Mouse (Mus musculus): ENCODE data around the gene Olfr1310. TPM values are rescaled to one million over a fixed set of nuclear protein-coding genes. Genes with fewer than 3 reads are reported as not detected.
A peak's percentile ranks its signal among the peaks of the same experiment; 100 is the strongest.
"Not testable (repeated sequence)": the region's sequence is repeated elsewhere in the genome, so short reads cannot be mapped to it uniquely, and the experiment has no call there.

Gene Olfr1310
- polyA plus RNA-seq (2015; fragmentation: Nextera tagmentation; extraction: Ambion mirVana) = not detected in 2 replicates

DNA sequence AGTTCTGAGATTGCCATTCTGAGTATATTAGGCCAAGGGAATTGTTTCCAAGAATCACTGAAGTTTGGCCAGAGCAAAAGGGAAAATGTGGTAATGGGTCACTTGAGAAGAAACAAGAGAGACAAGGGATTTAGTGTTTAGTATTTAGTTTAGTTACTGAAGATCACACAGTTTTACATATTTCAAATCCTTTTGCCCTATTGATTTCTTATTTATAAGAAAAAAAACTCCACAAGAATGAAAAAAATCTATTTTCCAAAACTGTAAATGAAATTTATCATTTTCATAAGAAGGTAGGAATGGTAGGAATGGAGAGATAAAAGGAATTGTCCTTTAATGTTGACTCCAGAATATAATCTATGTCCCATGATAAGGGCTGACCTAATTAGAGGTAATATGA lies at the start of gene Olfr1310:
TSS of gene Olfr1310 (minus strand) at position 101 of the 400 bp plus-strand sequence.
- no peak within 1 kb of the TSS for H3K4me2 ChIP-seq (replicated peaks; ENCODE audit: low read depth, low read length)
- ATAC-seq (ENCODE audit: low FRiP score, low TSS enrichment) = no peak

DNA sequence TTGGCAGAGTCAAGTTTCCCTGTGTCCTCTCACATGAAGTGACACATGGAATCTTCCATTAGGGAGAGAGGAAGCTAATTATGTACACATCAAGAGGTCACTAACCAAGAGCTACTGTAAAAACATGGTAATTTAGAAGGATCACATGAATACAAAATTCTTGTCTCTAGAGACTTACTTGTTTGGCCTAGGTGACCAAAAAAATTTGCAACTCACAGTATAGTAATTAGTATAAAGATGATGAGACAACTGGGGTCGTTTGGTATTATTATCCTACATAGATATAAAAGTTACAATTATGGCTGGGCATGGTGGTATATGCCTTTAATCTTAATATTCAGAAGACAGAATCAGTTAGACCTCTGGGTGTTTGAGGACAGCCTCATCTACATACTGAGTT lies 37.6 kb upstream of the Olfr1310 start, which contains the start of gene Olfr1312:
TSS of gene Olfr1312 (minus strand) at position 101 of the 400 bp plus-strand sequence.
- no peaks in the 10 kb centered on the region for H3K9me3 ChIP-seq (ENCODE audit: low read length)
- H3K9ac ChIP-seq (replicated peaks; ENCODE audit: low read length) = no peak within 1 kb of the TSS
- H3K27me3 ChIP-seq (ENCODE audit: insufficient read depth, low read length) = no peaks in the 10 kb centered on the region
- no peak within 1 kb of the TSS for H3K27ac ChIP-seq (ENCODE audit: low read length)
- H3K4me3 ChIP-seq (ENCODE audit: low read length) = no peak within 1 kb of the TSS
- no peaks in the 10 kb centered on the region for H3K4me1 ChIP-seq (ENCODE audit: insufficient read depth, low read length)
- WGBS = 40% methylated on average over 1 of the region's 1 CpGs
- no peak for ATAC-seq (ENCODE audit: low FRiP score, low TSS enrichment)
- no peak within 1 kb of the TSS for H3K4me2 ChIP-seq (replicated peaks; ENCODE audit: low read depth, low read length)
- no peaks in the 10 kb centered on the region for H3K36me3 ChIP-seq (ENCODE audit: insufficient read depth, low read length)

More for the DNA sequence above, at the start of gene Olfr1310:
- Histone ChIP-seq H3K4me1 (ENCODE audit: insufficient read depth, low read length) (no peaks in the 10 kb centered on the region), H3K9me3 (ENCODE audit: low read length) (no peaks in the 10 kb centered on the region), H3K4me3 (ENCODE audit: low read length) (no peak within 1 kb of the TSS), H3K27me3 (ENCODE audit: insufficient read depth, low read length) (no peaks in the 10 kb centered on the region), H3K36me3 (ENCODE audit: insufficient read depth, low read length) (no peaks in the 10 kb centered on the region), H3K27ac (ENCODE audit: low read length) (no peak within 1 kb of the TSS), H3K9ac (replicated peaks; ENCODE audit: low read length) (no peak within 1 kb of the TSS)

DNA sequence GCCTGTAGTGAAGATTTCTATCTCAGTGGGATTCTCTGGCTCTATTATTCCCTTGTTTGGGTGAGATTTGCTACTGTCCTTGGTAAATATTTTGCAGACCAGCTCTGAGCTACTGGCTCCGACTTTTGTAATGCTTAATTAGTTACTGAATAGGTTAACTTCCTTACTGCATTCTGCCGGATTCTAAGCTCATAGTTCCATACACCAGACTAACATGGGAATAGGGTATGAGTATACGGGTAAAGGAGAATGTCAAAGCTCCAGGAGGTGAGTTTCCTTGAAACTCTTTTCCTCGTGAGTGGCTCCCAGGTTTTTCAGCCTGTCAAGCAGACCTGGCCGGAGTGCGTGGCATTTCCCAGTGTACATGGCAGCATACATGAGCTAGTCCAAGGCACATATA lies 14.5 kb upstream of the Olfr1310 start:
- not testable (repeated sequence) for H3K27me3 ChIP-seq (ENCODE audit: insufficient read depth, low read length); H3K4me3 ChIP-seq (ENCODE audit: low read length); H3K4me1 ChIP-seq (ENCODE audit: insufficient read depth, low read length); H3K27ac ChIP-seq (ENCODE audit: low read length); H3K9ac ChIP-seq (replicated peaks; ENCODE audit: low read length); H3K9me3 ChIP-seq (ENCODE audit: low read length); H3K36me3 ChIP-seq (ENCODE audit: insufficient read depth, low read length); H3K4me2 ChIP-seq (replicated peaks; ENCODE audit: low read depth, low read length)
- ATAC-seq (ENCODE audit: low FRiP score, low TSS enrichment) = peak; percentile 86
- WGBS = 47% methylated on average over 6 of the region's 6 CpGs

DNA sequence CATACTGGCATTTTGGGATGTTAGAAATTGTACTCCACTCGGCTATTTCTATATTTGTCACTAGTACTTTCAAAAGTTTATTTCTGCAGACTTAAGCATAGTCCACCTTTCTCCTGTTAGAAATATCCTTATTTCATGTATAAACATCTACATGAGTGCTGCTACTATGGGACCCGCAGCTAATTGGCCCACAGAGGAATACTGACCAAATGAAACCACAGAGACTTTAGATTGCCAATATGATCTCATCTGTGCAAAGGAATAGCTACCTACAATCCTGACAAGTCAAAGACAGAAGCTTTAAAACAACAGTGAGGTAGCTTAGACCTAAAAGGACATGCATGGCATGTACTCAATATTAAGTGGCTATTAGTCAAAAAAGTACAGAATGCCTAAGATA lies 11.8 kb upstream of the Olfr1310 start, which contains the start of gene Olfr1311:
TSS of gene Olfr1311 (minus strand) at position 101 of the 400 bp plus-strand sequence.
- no peak within 1 kb of the TSS for H3K4me3 ChIP-seq (ENCODE audit: low read length)
- H3K36me3 ChIP-seq (ENCODE audit: insufficient read depth, low read length) = no peaks in the 10 kb centered on the region
- WGBS = 90% methylated on average over 2 of the region's 2 CpGs
- H3K27ac ChIP-seq (ENCODE audit: low read length) = no peak within 1 kb of the TSS
- no peak within 1 kb of the TSS for H3K9ac ChIP-seq (replicated peaks; ENCODE audit: low read length)
- H3K9me3 ChIP-seq (ENCODE audit: low read length) = no peaks in the 10 kb centered on the region
- no peaks in the 10 kb centered on the region for H3K27me3 ChIP-seq (ENCODE audit: insufficient read depth, low read length)
- H3K4me1 ChIP-seq (ENCODE audit: insufficient read depth, low read length) = no peaks in the 10 kb centered on the region
- H3K4me2 ChIP-seq (replicated peaks; ENCODE audit: low read depth, low read length) = no peak within 1 kb of the TSS
- ATAC-seq (ENCODE audit: low FRiP score, low TSS enrichment) = no peak

DNA sequence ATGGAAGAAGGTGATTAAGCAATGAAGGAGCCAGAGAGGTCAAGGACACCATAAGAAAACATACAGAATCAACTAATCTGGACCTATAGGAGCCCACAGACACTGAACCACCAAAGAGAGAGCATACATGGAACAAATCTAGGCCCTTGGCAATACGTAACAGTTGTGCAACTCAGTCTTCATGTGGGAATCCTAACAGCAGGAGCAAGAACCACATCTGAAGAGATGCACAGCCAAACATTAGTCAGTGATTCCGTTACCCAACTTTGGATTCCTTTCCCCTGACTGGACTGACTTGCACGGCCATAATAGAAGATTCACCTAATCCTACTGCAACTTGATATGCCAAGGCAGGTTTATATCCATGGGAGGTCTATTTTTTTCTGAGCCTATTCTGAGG lies 2.4 kb upstream of the Olfr1310 start:
- ATAC-seq (ENCODE audit: low FRiP score, low TSS enrichment) = no peak

DNA sequence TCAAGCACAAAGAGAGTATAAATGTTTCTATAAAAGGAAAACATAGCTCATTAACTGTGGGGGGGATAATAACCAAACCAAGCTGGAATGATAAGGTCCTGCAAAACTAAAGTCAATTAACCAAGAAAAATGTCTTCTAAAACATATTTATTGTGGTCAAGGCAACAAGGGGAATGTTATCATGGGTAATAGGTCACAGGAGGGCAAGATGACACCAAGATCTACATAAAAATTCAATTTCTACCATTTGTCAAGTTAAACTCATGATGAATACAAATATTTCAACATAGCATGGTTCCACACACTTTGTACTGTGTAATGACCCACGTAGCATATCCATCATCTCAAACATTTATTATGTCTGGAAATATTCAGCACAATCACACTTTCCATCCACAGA lies 22.3 kb downstream of the Olfr1310 start, which contains the start of gene Olfr1309:
TSS of gene Olfr1309 (minus strand) at position 101 of the 400 bp plus-strand sequence.
- no peak within 1 kb of the TSS for H3K9ac ChIP-seq (replicated peaks; ENCODE audit: low read length)
- WGBS = 66% methylated on average over 1 of the region's 1 CpGs
- no peak within 1 kb of the TSS for H3K4me3 ChIP-seq (ENCODE audit: low read length)
- no peak for ATAC-seq (ENCODE audit: low FRiP score, low TSS enrichment)
- H3K9me3 ChIP-seq (ENCODE audit: low read length) = no peaks in the 10 kb centered on the region
- H3K27me3 ChIP-seq (ENCODE audit: insufficient read depth, low read length) = no peaks in the 10 kb centered on the region
- H3K4me2 ChIP-seq (replicated peaks; ENCODE audit: low read depth, low read length) = no peak within 1 kb of the TSS
- H3K27ac ChIP-seq (ENCODE audit: low read length) = no peak within 1 kb of the TSS
- no peaks in the 10 kb centered on the region for H3K36me3 ChIP-seq (ENCODE audit: insufficient read depth, low read length)
- no peaks in the 10 kb centered on the region for H3K4me1 ChIP-seq (ENCODE audit: insufficient read depth, low read length)

More for the DNA sequence above, 2.4 kb upstream of the Olfr1310 start:
- H3K9me3 ChIP-seq (ENCODE audit: low read length) = no peaks in the 10 kb centered on the region
- no peak overlapping the region for H3K9ac ChIP-seq (replicated peaks; ENCODE audit: low read length)
- no peaks in the 10 kb centered on the region for H3K36me3 ChIP-seq (ENCODE audit: insufficient read depth, low read length)
- H3K4me1 ChIP-seq (ENCODE audit: insufficient read depth, low read length) = no peaks in the 10 kb centered on the region
- no peak overlapping the region for H3K27ac ChIP-seq (ENCODE audit: low read length)
- no peak overlapping the region for H3K4me2 ChIP-seq (replicated peaks; ENCODE audit: low read depth, low read length)
- H3K4me3 ChIP-seq (ENCODE audit: low read length) = no peak overlapping the region
- no peaks in the 10 kb centered on the region for H3K27me3 ChIP-seq (ENCODE audit: insufficient read depth, low read length)
- 80% methylated on average over 3 of the region's 3 CpGs for WGBS

DNA sequence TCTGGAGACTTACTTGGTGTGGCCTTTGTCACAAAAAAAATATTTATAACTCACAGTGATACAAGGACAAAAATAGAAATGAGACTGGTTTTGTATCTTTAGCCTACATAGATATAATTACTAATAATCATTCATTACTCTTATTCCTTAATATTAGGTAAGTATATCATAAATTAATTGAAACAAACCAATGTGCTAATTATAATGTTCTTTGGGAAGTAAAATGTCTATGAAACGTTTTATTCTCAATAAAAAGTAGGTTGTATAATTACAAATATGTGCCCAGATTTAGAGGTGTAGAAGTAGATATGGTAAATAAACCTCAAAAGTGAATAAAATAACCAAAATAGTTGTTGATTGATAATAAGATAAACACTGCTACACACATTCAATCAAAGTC lies 47.7 kb downstream of the Olfr1310 start, which contains the start of gene Olfr1308:
TSS of gene Olfr1308 (minus strand) at position 101 of the 400 bp plus-strand sequence.
- Histone ChIP-seq H3K27me3 (ENCODE audit: insufficient read depth, low read length) (no peaks in the 10 kb centered on the region), H3K27ac (ENCODE audit: low read length) (no peak within 1 kb of the TSS), H3K4me1 (ENCODE audit: insufficient read depth, low read length) (no peaks in the 10 kb centered on the region), H3K9ac (replicated peaks; ENCODE audit: low read length) (no peak within 1 kb of the TSS), H3K4me2 (replicated peaks; ENCODE audit: low read depth, low read length) (no peak within 1 kb of the TSS), H3K9me3 (ENCODE audit: low read length) (no peaks in the 10 kb centered on the region), H3K36me3 (ENCODE audit: insufficient read depth, low read length) (no peaks in the 10 kb centered on the region), H3K4me3 (ENCODE audit: low read length) (no peak within 1 kb of the TSS)
- ATAC-seq (ENCODE audit: low FRiP score, low TSS enrichment) = no peak
- 45% methylated on average over 1 of the region's 1 CpGs for WGBS

Other genes with a start within 250 kb of the Olfr1310 start
- gene Olfr1302, start 235.3 kb downstream of the Olfr1310 start, polyA plus RNA-seq (2015; fragmentation: Nextera tagmentation; extraction: Ambion mirVana) = not detected in 2 replicates
- gene Olfr1303, start 192.4 kb downstream of the Olfr1310 start, polyA plus RNA-seq (2015; fragmentation: Nextera tagmentation; extraction: Ambion mirVana) = not detected in 2 replicates
- gene Olfr1305, start 135.6 kb downstream of the Olfr1310 start, polyA plus RNA-seq (2015; fragmentation: Nextera tagmentation; extraction: Ambion mirVana) = not detected in 2 replicates
- gene Olfr1306, start 96.4 kb downstream of the Olfr1310 start, polyA plus RNA-seq (2015; fragmentation: Nextera tagmentation; extraction: Ambion mirVana) = not detected in 2 replicates
- gene Olfr1307, start 63.3 kb downstream of the Olfr1310 start, polyA plus RNA-seq (2015; fragmentation: Nextera tagmentation; extraction: Ambion mirVana) = not detected in 2 replicates
- not detected in 2 replicates for gene Olfr1308, start 47.8 kb downstream of the Olfr1310 start, polyA plus RNA-seq (2015; fragmentation: Nextera tagmentation; extraction: Ambion mirVana)
- gene Olfr1309, start 22.4 kb downstream of the Olfr1310 start, polyA plus RNA-seq (2015; fragmentation: Nextera tagmentation; extraction: Ambion mirVana) = not detected in 2 replicates
- not detected in 2 replicates for gene Olfr1311, start 11.7 kb upstream of the Olfr1310 start, polyA plus RNA-seq (2015; fragmentation: Nextera tagmentation; extraction: Ambion mirVana)
- not detected in 2 replicates for gene Olfr1312, start 37.5 kb upstream of the Olfr1310 start, polyA plus RNA-seq (2015; fragmentation: Nextera tagmentation; extraction: Ambion mirVana)
- gene Olfr1313, start 65.1 kb upstream of the Olfr1310 start, polyA plus RNA-seq (2015; fragmentation: Nextera tagmentation; extraction: Ambion mirVana) = not detected in 2 replicates
- not detected in 2 replicates for gene Olfr1314, start 84.1 kb upstream of the Olfr1310 start, polyA plus RNA-seq (2015; fragmentation: Nextera tagmentation; extraction: Ambion mirVana)
- gene Olfr1315-ps1, start 102.7 kb upstream of the Olfr1310 start, polyA plus RNA-seq (2015; fragmentation: Nextera tagmentation; extraction: Ambion mirVana) = not detected in 2 replicates
- gene Olfr1316, start 122.3 kb upstream of the Olfr1310 start, polyA plus RNA-seq (2015; fragmentation: Nextera tagmentation; extraction: Ambion mirVana) = not detected in 2 replicates
- not detected in 2 replicates for gene Olfr1317, start 127.6 kb upstream of the Olfr1310 start, polyA plus RNA-seq (2015; fragmentation: Nextera tagmentation; extraction: Ambion mirVana)
- not detected in 2 replicates for gene Olfr1318, start 141.5 kb upstream of the Olfr1310 start, polyA plus RNA-seq (2015; fragmentation: Nextera tagmentation; extraction: Ambion mirVana)
- gene Lpcat4, start 226.8 kb upstream of the Olfr1310 start, polyA plus RNA-seq (2015; fragmentation: Nextera tagmentation; extraction: Ambion mirVana) = 28.0 and 30.0 TPM in 2 replicates
- gene Nutm1, start 246.6 kb upstream of the Olfr1310 start, polyA plus RNA-seq (2015; fragmentation: Nextera tagmentation; extraction: Ambion mirVana) = 0.04 and 0.05 TPM in 2 replicates
- 225 and 243 TPM in 2 replicates for gene Nop10, start 249.2 kb upstream of the Olfr1310 start, polyA plus RNA-seq (2015; fragmentation: Nextera tagmentation; extraction: Ambion mirVana)